Mouse (Mus musculus): ENCODE results near the gene Vmn2r99. TPM values are rescaled to one million over a fixed set of nuclear protein-coding genes. Genes with fewer than 3 reads are reported as not detected.

The Vmn2r99 gene
- total RNA-seq (2021), result not detected
- long read RNA-seq, experiment 1, result 0 reads
- long read RNA-seq, experiment 2, result 0 reads

DNA sequence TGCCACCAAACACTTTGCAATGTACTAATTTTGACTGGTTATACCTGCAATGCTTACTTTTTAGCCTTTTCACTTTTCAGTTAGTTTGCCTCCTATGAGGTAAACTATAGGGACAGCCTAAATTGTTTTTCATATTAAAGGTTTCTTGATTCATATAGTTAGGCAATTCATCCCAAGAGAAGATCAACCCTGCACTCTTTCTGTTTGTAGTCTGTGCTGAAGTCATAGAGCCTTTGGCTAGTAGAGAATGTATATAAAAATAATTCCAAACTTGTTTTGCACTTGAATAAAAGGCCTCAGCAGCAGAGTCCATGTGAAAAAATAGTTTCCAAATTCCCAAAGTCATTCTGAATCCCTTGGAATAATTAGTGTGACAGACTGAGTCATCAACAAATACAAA lies at the start of gene Vmn2r99:
Vmn2r99 (plus strand) TSS at position 301 of the 400 bp plus-strand sequence.
- no peak for DNase-seq

- DNase-seq, result no peak
These were observed 75.9 kb downstream of the Vmn2r99 start for GRCm38 (mm10) chr17:19437623-19438022.

GRCm38 (mm10) chr17:19444932-19445331 lies 83.2 kb downstream of the Vmn2r99 start:
- DNase-seq, result no peak

Other genes with a start within 250 kb of the Vmn2r99 start
- gene Vmn2r100, start 142.8 kb downstream of the Vmn2r99 start, total RNA-seq (2021), result not detected
- not detected for gene Vmn2r101, start 215.3 kb downstream of the Vmn2r99 start, total RNA-seq (2021)

Measured in adrenal gland, postnatal 36 days (tissue).